Mouse (Mus musculus) urinary bladder, postnatal 4 days (tissue): ENCODE measurements around the gene Hic1.
"Not testable (repeated sequence)": the region's sequence is repeated elsewhere in the genome, so short reads cannot be mapped to it uniquely, and the experiment has no call there.

Experiments
- DNase-seq, 2 experiments: peaks; one replicate each; pipeline ENCODE4 v3.0.0; 2021 to 2022; ENCODE audit warnings: low spot score in 2 of 2

Gene Hic1

GRCm38 (mm10) chr11:75192336-75193214, 23.3 kb upstream of the Hic1 start:
- DNase-seq, result peak; percentile 81 to 85

DNA sequence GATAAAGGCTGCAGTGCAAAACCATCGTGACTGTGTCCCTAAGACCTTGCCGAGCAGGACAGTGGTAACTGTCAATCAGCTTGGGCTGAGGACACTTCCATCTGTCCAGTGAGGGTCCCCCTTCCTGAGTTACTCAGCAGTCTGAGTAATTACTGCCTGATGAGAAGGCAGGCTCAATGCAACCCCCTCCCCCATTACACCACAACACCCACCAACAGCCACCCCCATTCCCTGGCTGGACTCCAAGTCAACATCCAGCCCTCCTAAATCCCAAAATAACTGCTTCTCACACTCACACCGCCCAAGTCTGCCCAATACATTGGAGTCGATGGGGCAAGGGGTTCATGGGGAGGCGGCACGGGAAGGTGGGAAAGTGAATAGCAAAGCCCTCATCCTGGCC, 22.5 kb upstream of the Hic1 start:
- DNase-seq, result no peak

GRCm38 (mm10) chr11:75190905-75191441, 21.7 kb upstream of the Hic1 start, which contains the start of gene Dph1:
Gene Dph1, minus strand, starts transcription at chr11:75191241.
- DNase-seq, result no peak

GRCm38 (mm10) chr11:75190371-75190724, 21.0 kb upstream of the Hic1 start:
- DNase-seq, result peak; percentile 78 to 81

- DNase-seq, result no peak
Observed at GRCm38 (mm10) chr11:75189713-75190370, 20.5 kb upstream of the Hic1 start.

- DNase-seq, result no peak
Observed at GRCm38 (mm10) chr11:75184986-75185385, 15.7 kb upstream of the Hic1 start.

DNA sequence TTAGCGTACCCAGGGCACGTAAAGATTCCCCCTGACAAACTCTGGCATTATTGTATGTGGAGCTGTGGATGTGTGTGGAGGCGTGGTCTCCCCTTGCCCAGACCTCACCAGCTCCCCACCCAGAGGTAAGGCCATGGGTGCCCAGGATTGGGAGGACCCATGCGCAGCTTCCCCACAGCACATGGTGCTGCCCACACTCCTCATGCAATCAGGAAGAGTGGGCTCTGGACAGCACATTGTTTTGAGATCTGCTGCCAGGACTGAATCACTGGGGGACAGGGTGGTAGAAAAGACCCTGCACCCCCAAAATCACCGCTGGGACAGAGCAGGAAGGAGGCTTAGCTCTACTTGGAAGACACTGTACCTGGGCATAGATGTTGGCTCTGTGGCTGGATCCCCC, 15.3 kb upstream of the Hic1 start:
- DNase-seq, result no peak

GRCm38 (mm10) chr11:75183917-75184570, 14.7 kb upstream of the Hic1 start:
- DNase-seq, result no peak

DNA sequence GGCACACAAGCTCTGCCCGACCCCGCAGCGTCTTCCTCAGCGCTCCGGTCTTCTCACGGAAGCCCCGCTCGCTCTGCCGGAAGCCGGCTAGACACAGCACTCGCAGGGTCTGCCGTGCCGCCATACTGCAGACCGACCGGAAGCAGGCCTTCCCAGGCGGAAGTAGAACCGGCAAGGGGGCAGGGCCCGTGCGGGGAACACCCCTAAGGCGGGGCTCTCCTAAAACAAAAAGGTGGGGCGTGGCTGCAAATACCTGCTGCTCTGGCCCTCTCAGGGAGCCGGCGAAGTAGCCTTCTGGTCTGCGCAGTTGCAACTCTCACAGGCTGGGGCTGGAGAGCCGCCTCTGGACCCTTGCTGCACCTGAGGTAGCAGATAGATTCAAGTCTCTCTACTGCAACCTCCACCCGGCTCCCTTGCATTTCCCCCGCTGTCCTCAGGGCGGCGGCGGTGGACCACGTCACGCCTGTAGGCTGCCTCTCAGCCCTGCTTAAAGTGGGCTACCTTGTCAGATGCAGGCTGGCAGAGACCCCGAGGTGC, 9.4 kb upstream of the Hic1 start, which contains the start of gene Ovca2:
Ovca2 (minus strand) TSS at position 164 of the 537 bp plus-strand sequence.
- DNase-seq, result peak; percentile 87 to 90

DNA sequence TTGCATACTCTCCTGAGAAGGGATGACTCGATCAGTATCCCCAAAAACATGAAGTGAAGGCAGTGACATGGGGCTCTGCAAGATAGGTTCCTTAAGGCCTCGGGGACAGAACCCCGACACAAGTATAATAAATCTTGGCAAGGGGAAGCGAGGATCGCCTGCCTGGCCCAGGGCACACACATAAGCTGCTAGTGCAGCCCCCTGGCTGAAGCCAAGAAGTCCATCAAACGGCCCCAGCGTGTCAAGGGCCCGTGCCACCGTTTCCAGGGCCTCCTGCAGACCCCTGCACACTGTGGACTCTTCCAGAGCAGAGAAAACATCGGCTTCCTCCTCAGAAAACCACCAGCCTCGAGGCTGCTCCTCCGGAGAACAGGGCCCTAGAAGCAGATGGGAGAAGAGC, 8.7 kb upstream of the Hic1 start:
- no peak for DNase-seq

DNA sequence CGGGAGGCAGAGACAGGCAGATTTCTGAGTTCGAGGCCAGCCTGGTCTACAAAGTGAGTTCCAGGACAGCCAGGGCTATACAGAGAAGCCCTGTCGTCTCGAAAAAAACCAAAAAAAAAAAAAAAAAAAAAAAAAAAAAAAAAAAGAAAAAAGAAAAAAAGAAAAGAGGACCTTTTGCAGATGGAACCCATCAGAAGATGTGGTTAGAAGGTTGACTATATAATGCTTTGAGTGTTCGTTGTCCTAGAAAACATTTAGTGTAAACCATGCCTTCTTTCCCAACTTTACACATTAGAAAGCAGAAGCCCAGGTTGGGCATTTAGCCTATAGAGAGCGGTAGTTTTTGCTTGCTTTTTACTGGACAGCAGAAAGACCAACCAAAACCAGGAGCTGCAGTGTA, 5.3 kb upstream of the Hic1 start:
- not testable (repeated sequence) for DNase-seq

DNA sequence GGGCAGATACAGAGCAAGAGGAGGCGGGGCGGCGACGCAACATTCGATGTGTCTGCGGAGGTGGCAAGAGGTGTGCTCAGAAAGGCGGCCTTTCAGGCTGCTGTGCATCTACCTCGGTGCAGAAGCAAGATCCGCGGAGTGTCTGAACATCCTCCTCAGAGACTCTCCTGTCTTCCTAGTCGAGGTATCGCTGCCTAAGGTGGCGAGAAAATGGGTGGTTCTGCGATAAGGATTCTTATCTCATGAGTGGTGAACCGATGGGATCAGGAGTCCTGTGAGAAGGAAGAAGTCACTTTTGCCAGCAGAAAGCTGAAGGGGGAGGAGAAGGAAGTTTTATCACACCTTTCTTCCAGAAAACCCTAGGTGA, 4.5 kb upstream of the Hic1 start:
- no peak for DNase-seq

DNA sequence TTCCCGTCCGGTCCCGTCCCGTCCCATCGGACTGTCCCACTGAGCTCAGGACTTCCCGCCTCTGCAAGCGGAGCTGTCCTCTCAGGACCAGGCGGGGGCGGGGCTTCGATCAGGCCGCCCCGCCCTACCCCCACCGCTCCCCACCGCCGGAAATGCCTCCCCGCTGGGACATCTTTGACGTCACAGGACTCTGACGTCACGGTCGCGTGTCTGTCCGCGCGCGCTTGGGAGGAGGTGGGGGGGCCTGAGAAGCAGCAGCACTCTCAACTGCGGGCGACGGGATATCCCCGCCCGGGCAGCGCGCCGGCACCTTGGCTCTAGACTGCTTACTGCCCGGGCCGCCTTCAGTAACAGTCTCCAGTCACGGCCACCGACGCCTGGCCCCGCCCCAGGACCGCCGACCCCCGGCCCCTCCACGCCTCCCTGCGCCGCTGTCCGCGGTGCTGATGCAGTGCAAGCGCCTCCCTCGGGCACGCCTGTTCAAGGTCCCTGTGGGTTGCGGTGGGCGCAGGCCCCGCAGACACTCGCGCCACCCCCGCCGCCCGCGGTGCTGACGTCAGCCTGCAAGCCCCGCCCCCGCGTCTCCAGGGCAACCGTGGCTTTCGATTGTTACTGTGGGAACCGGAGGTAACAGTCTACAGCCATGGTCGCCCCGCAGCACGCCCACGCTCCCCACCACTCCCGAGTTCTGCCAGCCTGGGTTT, 3.9 kb upstream of the Hic1 start:
- DNase-seq, result peak; percentile 78 to 81

DNA sequence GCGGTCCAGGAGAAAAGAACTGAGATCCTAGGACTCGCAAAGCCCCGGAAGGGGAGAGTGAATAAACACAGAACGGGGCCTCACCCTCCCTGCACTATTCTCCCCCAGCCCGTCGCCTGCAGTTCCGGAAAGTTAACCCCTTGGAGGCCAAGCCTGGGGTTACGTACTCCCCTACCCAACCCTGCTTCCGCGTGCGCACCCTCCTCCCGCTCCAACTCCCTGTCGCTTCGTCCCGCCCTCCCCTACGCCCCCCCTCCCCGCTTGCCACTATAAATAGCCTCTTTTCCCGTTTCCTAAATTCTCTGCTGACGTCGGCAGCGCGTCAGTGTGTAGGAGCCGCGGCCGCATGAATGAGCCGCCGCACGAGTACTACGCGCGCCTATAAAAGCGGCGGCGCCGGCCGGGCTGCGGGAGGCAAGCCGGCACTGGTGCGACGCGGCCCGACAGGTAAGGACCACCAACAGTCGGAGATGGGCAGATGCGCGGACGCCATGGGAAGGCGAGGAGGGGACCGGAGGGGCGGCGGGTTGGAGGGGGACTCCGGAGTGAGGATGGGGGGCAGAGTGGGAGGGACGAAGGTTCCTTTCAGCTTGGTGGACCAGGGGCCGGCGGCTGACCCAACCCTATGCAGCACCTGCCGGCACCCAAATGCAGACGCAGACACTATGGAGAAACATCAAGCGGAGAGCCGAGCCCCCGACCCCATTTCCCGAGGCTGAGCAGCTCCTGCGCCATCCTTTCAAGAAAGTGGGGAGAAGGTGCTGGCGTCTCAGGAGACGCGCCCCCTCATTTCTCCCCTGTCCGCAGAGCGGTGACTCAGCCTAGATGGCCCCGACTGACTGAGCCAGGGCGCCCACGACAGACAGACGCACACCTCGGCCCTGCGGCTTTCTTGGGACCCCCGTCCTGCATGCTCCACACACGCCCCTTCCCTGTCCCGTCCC, 3.1 kb upstream of the Hic1 start:
- DNase-seq, result no peak

DNA sequence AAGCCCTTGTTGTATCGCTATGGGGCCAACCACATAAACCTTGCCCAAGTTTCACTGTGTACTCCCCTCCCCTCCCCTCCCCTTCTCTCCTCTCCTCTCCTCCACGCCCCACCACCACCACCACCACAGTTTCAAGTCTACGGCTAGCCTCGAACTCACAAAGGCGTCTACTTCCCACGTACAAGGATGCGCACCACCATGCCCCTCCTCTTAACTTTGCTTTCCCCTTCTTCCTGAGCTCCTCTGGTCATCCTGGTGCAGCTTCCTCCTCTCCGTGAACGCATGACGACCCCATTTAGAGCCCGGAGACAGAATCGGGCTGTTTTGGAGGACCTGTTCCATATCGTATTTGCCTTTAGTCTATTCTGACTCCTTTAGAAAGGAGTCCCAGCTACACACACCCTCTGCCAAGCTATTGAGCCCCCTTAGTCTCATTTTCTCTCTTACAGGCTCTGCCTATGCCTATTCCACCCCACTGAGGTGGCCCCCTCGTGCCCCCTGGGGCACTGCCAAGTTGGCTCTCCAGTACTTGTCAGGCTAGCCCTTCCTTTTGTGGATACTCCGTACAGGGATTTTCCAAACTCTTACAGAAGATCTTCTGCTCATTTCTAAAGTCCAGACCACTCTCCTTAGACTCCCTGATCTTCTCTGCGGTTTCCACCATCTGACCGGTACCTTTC, 2.0 kb upstream of the Hic1 start:
- DNase-seq, result no peak

GRCm38 (mm10) chr11:75170136-75170751, 925 bp upstream of the Hic1 start:
- DNase-seq, result peak; percentile 85 to 92

- DNase-seq, result peak; percentile 86 to 90
Observed at GRCm38 (mm10) chr11:75168590-75169361, 543 bp downstream of the Hic1 start.
